Mouse (Mus musculus): ENCODE results near the gene Taok3. TPM values are rescaled to one million over a fixed set of nuclear protein-coding genes. Genes with fewer than 3 reads are reported as not detected.

Gene Taok3
- total and polyA plus RNA-seq, 2 experiments from 2014 or later = 1.1 to 5.8 TPM

DNA sequence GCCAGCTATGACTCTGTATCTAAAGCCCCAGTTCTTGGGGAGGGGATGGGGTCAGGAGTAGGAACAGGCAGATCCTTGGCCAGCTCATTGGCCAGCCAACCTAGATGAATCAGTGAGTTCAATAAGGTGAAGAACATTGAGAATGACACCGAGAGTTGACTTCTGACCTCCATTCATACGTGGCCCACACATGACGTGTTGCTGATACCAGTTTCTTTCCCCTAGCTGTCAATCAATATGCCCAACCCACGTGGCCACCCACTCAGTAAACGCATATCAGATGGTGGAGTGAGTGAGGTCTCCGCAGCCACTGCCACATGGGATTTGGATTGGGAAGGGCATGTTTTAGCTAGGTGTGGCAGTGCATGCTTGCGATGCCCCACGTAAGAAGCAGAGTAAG is 125.2 kb downstream of the Taok3 start:
- H3K27ac ChIP-seq (ENCODE audit: low read depth) = no peak overlapping the region
- DNase-seq (ENCODE audit: low spot score) (no peak), ATAC-seq (ENCODE audit: insufficient read depth, low read depth) (no peak)
- TF ChIP-seq CTCF (IDR thresholded peaks at IDR 0.05; ENCODE audit: low read depth) (no peak), EP300 (IDR thresholded peaks at IDR 0.05; ENCODE audit: low read depth) (no peak)
- WGBS = 89% methylated on average over 8 of the region's 8 CpGs
- H3K9me3 ChIP-seq (replicated peaks; ENCODE audit: control insufficient read depth, low read length) = no peaks in the 10 kb centered on the region
- no peaks in the 10 kb centered on the region for H3K27me3 ChIP-seq (ENCODE audit: control insufficient read depth, insufficient read depth, low read length)
- no peak overlapping the region for H3K9ac ChIP-seq (replicated peaks; ENCODE audit: low read depth, low read length)
- H3K4me1 ChIP-seq (ENCODE audit: control insufficient read depth, insufficient read depth) = 0 out of 2 replicates have a peak, but pooled peaks cover 3% of the 10 kb centered on the region
- H3K4me2 ChIP-seq (ENCODE audit: low read depth, low read length) = no peak overlapping the region
- H3K36me3 ChIP-seq (replicated peaks; ENCODE audit: control insufficient read depth, insufficient read depth, low read length) = no peaks in the 10 kb centered on the region
- H3K4me3 ChIP-seq (ENCODE audit: low read depth, low read length) = no peak overlapping the region

DNA sequence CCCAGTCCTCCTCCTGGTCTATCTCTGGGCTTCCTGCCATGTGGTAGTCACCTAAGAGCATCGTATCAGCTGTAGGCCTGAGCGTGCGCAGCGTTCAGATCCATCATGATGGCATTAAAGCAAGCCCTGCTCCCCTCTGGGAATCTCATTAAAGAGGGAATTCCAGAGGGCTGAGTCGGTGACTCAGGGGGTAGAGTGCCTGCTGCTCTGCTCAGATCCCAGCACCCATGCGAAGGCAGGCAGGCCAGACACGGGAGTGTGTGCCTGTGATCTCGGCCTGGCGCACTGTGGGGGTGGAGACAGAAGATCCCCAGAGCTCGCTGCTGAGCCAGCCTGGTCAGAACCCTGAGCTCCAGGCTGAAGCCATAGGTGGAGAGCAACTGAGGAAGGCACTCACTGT is 128.4 kb downstream of the Taok3 start:
- no peak for TF ChIP-seq CTCF (IDR thresholded peaks at IDR 0.05; ENCODE audit: low read depth)
- no peak for TF ChIP-seq EP300 (IDR thresholded peaks at IDR 0.05; ENCODE audit: low read depth)
- Histone ChIP-seq H3K4me2 (ENCODE audit: low read depth, low read length) (no peak overlapping the region), H3K9me3 (replicated peaks; ENCODE audit: control insufficient read depth, low read length) (no peaks in the 10 kb centered on the region), H3K27me3 (ENCODE audit: control insufficient read depth, insufficient read depth, low read length) (no peaks in the 10 kb centered on the region), H3K4me1 (ENCODE audit: control insufficient read depth, insufficient read depth) (no peaks in the 10 kb centered on the region), H3K9ac (replicated peaks; ENCODE audit: low read depth, low read length) (no peak overlapping the region), H3K27ac (ENCODE audit: low read depth) (no peak overlapping the region), H3K4me3 (ENCODE audit: low read depth, low read length) (no peak overlapping the region), H3K36me3 (replicated peaks; ENCODE audit: control insufficient read depth, insufficient read depth, low read length) (0 out of 2 replicates have a peak, but pooled peaks cover 5% of the 10 kb centered on the region)
- no peak for DNase-seq (ENCODE audit: low spot score)
- ATAC-seq (ENCODE audit: insufficient read depth, low read depth) = no peak
- WGBS = 25% methylated on average over 10 of the region's 10 CpGs

DNA sequence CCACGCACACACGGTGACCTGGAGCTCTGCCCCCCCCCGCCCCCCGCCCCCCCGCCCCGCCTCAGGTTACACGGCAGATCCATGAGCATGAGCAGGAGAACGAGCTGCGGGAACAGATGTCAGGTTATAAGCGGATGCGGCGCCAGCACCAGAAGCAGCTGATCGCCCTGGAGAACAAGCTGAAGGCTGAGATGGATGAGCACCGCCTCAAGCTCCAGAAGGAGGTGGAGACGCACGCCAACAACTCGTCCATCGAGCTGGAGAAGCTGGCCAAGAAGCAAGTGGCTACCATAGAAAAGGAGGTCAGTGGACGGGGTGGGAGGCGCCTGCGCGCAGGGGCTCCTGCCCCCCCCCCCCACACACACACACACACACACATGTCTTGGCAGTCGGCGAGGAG is 130.9 kb downstream of the Taok3 start:
- H3K9ac ChIP-seq (replicated peaks; ENCODE audit: low read depth, low read length) = no peak overlapping the region
- no peaks in the 10 kb centered on the region for H3K27me3 ChIP-seq (ENCODE audit: control insufficient read depth, insufficient read depth, low read length)
- TF ChIP-seq CTCF (IDR thresholded peaks at IDR 0.05; ENCODE audit: low read depth) (no peak), EP300 (IDR thresholded peaks at IDR 0.05; ENCODE audit: low read depth) (no peak)
- DNase-seq (ENCODE audit: low spot score) (no peak), ATAC-seq (ENCODE audit: insufficient read depth, low read depth) (no peak)
- H3K9me3 ChIP-seq (replicated peaks; ENCODE audit: control insufficient read depth, low read length) = no peaks in the 10 kb centered on the region
- no peaks in the 10 kb centered on the region for H3K4me1 ChIP-seq (ENCODE audit: control insufficient read depth, insufficient read depth)
- H3K4me3 ChIP-seq (ENCODE audit: low read depth, low read length) = no peak overlapping the region
- H3K27ac ChIP-seq (ENCODE audit: low read depth) = no peak overlapping the region
- H3K36me3 ChIP-seq (replicated peaks; ENCODE audit: control insufficient read depth, insufficient read depth, low read length) = peaks cover 5% of the 10 kb centered on the region; the same call in 1 of the 2 replicates
- H3K4me2 ChIP-seq (ENCODE audit: low read depth, low read length) = no peak overlapping the region
- 76% methylated on average over 24 of the region's 24 CpGs for WGBS

DNA sequence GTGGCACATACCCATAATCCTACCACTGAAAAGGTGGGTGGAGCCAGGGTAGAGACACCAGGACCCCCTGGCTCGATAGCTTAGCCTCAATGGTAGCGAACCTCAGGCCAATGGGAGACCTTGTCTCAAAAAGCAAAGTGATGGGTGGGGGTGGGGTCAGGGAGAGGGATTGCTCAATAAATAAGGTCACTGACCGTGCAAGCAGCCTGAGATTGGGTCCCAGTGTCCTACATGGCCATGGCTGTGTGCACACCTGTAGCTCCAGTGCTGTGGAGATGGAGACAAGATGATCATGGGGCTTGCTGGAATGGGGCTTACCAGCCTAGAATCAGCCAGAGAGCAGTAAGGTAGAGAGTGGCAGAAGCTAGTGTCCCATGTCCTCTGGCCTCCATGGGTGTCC is 131.8 kb downstream of the Taok3 start:
- Histone ChIP-seq H3K9ac (replicated peaks; ENCODE audit: low read depth, low read length) (no peak overlapping the region), H3K36me3 (replicated peaks; ENCODE audit: control insufficient read depth, insufficient read depth, low read length) (peaks cover 8% of the 10 kb centered on the region), H3K4me2 (ENCODE audit: low read depth, low read length) (no peak overlapping the region), H3K9me3 (replicated peaks; ENCODE audit: control insufficient read depth, low read length) (no peaks in the 10 kb centered on the region), H3K4me1 (ENCODE audit: control insufficient read depth, insufficient read depth) (no peaks in the 10 kb centered on the region), H3K27ac (ENCODE audit: low read depth) (no peak overlapping the region), H3K4me3 (ENCODE audit: low read depth, low read length) (no peak overlapping the region), H3K27me3 (ENCODE audit: control insufficient read depth, insufficient read depth, low read length) (no peaks in the 10 kb centered on the region)
- DNase-seq (ENCODE audit: low spot score) (no peak), ATAC-seq (ENCODE audit: insufficient read depth, low read depth) (no peak)
- no peak for TF ChIP-seq EP300 (IDR thresholded peaks at IDR 0.05; ENCODE audit: low read depth)
- TF ChIP-seq CTCF (IDR thresholded peaks at IDR 0.05; ENCODE audit: low read depth) = no peak
- 97% methylated on average over 3 of the region's 3 CpGs for WGBS

DNA sequence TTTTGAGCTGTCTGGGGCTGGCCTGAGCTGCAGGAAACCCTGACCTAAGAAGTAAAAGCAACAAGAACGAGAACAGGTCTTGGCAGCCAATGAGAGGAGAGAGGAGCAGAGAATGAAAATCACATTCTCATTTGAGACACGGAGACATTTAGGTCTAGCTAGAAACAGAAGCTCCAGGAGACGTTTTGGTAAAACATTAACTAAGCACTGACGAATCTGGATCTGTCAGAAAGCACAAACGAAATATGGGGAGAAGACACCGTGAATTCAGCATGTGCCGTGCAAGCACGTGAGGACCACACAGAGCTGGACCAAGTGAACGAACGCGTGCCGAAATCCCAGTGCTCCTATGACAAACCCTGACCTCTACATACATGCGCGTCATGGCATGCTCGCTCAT is 138.3 kb downstream of the Taok3 start:
- TF ChIP-seq CTCF (IDR thresholded peaks at IDR 0.05; ENCODE audit: low read depth) (no peak), EP300 (IDR thresholded peaks at IDR 0.05; ENCODE audit: low read depth) (no peak)
- Histone ChIP-seq H3K27ac (ENCODE audit: low read depth) (no peak overlapping the region), H3K4me2 (ENCODE audit: low read depth, low read length) (no peak overlapping the region), H3K4me1 (ENCODE audit: control insufficient read depth, insufficient read depth) (no peaks in the 10 kb centered on the region), H3K4me3 (ENCODE audit: low read depth, low read length) (no peak overlapping the region), H3K36me3 (replicated peaks; ENCODE audit: control insufficient read depth, insufficient read depth, low read length) (peaks cover 33% of the 10 kb centered on the region), H3K27me3 (ENCODE audit: control insufficient read depth, insufficient read depth, low read length) (no peaks in the 10 kb centered on the region), H3K9me3 (replicated peaks; ENCODE audit: control insufficient read depth, low read length) (no peaks in the 10 kb centered on the region), H3K9ac (replicated peaks; ENCODE audit: low read depth, low read length) (no peak overlapping the region)
- ATAC-seq (ENCODE audit: insufficient read depth, low read depth) = no peak
- DNase-seq (ENCODE audit: low spot score) = no peak
- 88% methylated on average over 15 of the region's 15 CpGs for WGBS

DNA sequence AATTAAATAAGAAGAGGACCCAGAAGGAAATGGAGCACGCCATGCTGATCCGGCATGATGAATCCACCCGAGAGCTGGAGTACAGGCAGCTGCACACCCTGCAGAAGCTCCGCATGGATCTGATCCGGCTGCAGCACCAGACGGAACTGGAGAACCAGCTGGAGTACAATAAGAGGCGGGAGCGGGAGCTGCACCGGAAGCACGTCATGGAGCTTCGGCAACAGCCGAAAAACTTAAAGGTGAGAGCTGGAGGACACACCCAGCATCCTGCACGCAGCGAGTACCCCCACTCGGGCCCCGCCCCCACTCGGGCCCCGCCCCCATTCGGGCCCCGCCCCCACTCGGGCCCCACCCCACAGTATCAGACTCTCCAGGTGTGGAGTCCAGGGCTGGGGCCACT is 143.6 kb downstream of the Taok3 start:
- ATAC-seq (ENCODE audit: insufficient read depth, low read depth) (no peak), DNase-seq (ENCODE audit: low spot score) (no peak)
- H3K27me3 ChIP-seq (ENCODE audit: control insufficient read depth, insufficient read depth, low read length) = no peaks in the 10 kb centered on the region
- no peaks in the 10 kb centered on the region for H3K4me1 ChIP-seq (ENCODE audit: control insufficient read depth, insufficient read depth)
- H3K4me3 ChIP-seq (ENCODE audit: low read depth, low read length) = no peak overlapping the region
- 0 out of 2 replicates have a peak, but pooled peaks cover 4% of the 10 kb centered on the region for H3K9me3 ChIP-seq (replicated peaks; ENCODE audit: control insufficient read depth, low read length)
- H3K4me2 ChIP-seq (ENCODE audit: low read depth, low read length) = no peak overlapping the region
- no peak overlapping the region for H3K9ac ChIP-seq (replicated peaks; ENCODE audit: low read depth, low read length)
- WGBS = 82% methylated on average over 21 of the region's 21 CpGs
- H3K36me3 ChIP-seq (replicated peaks; ENCODE audit: control insufficient read depth, insufficient read depth, low read length) = peaks cover 37% of the 10 kb centered on the region
- no peak for TF ChIP-seq EP300 (IDR thresholded peaks at IDR 0.05; ENCODE audit: low read depth)
- TF ChIP-seq CTCF (IDR thresholded peaks at IDR 0.05; ENCODE audit: low read depth) = no peak
- H3K27ac ChIP-seq (ENCODE audit: low read depth) = no peak overlapping the region
